ENCODE assay signal across 8 mouse cellular contexts in genomic region chr2:180225762-180226378, GRCm38 (mm10). TPM values are rescaled to one million over a fixed set of nuclear protein-coding genes. Genes with fewer than 3 reads are reported as not detected.
DNase-seq lines count a peak whose midpoint lies in the region; ATAC-seq lines count a peak whose summit lies in the region.

Gene Lama5 (minus strand): TSS chr2:180225859.

- H3K36me3 ChIP-seq in embryonic facial prominence, embryonic 13.5 days = no peaks in the 10 kb centered on the region
- H3K36me3 ChIP-seq in heart, embryonic 15.5 days = no peaks in the 10 kb centered on the region

- peak within 1 kb of the TSS; percentile 82 for H3K4me2 ChIP-seq in embryonic facial prominence, embryonic 13.5 days
- H3K4me2 ChIP-seq in heart, embryonic 15.5 days = peak within 1 kb of the TSS; percentile 96

- WGBS in embryonic facial prominence, embryonic 13.5 days = under 1% methylated on average over 37 of the region's 37 CpGs
- 1% methylated on average over 36 of the region's 37 CpGs for WGBS in heart, embryonic 15.5 days

- peaks cover 57% of the 10 kb centered on the region for H3K4me1 ChIP-seq in embryonic facial prominence, embryonic 13.5 days
- H3K4me1 ChIP-seq in heart, embryonic 15.5 days (replicated peaks) = peaks cover 76% of the 10 kb centered on the region

- DNase-seq in thymus, postnatal 14 days = peak; percentile 27
- no peak for DNase-seq in thymus, adult 18-20 months
- DNase-seq in kidney, postnatal 10 days = peak; percentile 90
- DNase-seq in lung, postnatal 4 days = peak; percentile 86 to 93
- DNase-seq in testis, postnatal 10 days (ENCODE audit: low spot score) = peak; percentile 80
- no peak for DNase-seq in layer of hippocampus, postnatal 36 days

- H3K9me3 ChIP-seq in embryonic facial prominence, embryonic 13.5 days = no peaks in the 10 kb centered on the region
- H3K9me3 ChIP-seq in heart, embryonic 15.5 days (replicated peaks) = no peaks in the 10 kb centered on the region

- peak within 1 kb of the TSS; percentile 51 for H3K4me3 ChIP-seq in embryonic facial prominence, embryonic 13.5 days
- peak within 1 kb of the TSS; percentile 69 for H3K4me3 ChIP-seq in heart, embryonic 15.5 days

- H3K9ac ChIP-seq in embryonic facial prominence, embryonic 13.5 days = peak within 1 kb of the TSS; percentile 65
- peak within 1 kb of the TSS; percentile 77 for H3K9ac ChIP-seq in heart, embryonic 15.5 days

- H3K27me3 ChIP-seq in embryonic facial prominence, embryonic 13.5 days = peaks cover 55% of the 10 kb centered on the region
- peaks cover 12% of the 10 kb centered on the region for H3K27me3 ChIP-seq in heart, embryonic 15.5 days

- peak; percentile 52; the same call in 1 of the 2 replicates for ATAC-seq in embryonic facial prominence, embryonic 13.5 days (ENCODE audit: insufficient number of reproducible peaks, insufficient read depth, low FRiP score, low TSS enrichment, low read depth)
- ATAC-seq in heart, embryonic 15.5 days (replicated peaks; ENCODE audit: insufficient number of reproducible peaks, insufficient read depth, low FRiP score, low read depth) = peak; percentile 79

- peak within 1 kb of the TSS; percentile 78 for H3K27ac ChIP-seq in embryonic facial prominence, embryonic 13.5 days
- peak within 1 kb of the TSS; percentile 73 for H3K27ac ChIP-seq in heart, embryonic 15.5 days

RNA-seq across cellular contexts. Expression of gene Lama5, which starts in this region (rescaled TPM):
- 19.0 and 25.2 TPM in 2 replicates for polyA plus RNA-seq in embryonic facial prominence, embryonic 13.5 days (2015; fragmentation: Nextera tagmentation; extraction: Ambion mirVana)
- 21.9 and 29.1 TPM in 2 replicates for polyA plus RNA-seq in heart, embryonic 15.5 days (2015; fragmentation: Nextera tagmentation; extraction: Ambion mirVana)
- total RNA-seq in layer of hippocampus, postnatal 36 days (2021) = 10 to 100 TPM in 1 of 2 experiments, 1 to 10 TPM in 1; 6.5 to 11.0 TPM

Comparison
In these comparisons a context has a peak if more than half of its experiments do, and no peak if none do; other contexts are left out.
1. DNase-seq: peak in thymus, postnatal 14 days (single experiment), kidney, postnatal 10 days (single experiment), lung, postnatal 4 days (2 of 2) and testis, postnatal 10 days (single experiment); none in thymus, adult 18-20 months (0 of 2) and layer of hippocampus, postnatal 36 days (0 of 2).